Mouse (Mus musculus) right cerebral cortex, postnatal 36 days (tissue): ENCODE data around the gene Fn3krp.
A peak's percentile ranks its signal among the peaks of the same experiment; 100 is the strongest.

ENCODE experiments used
- DNase-seq, 2 experiments: peaks; one replicate each; pipeline ENCODE4 v3.0.0; 2022; ENCODE audit warnings: low spot score in 2 of 2, mixed read lengths in 1 of 2

Gene Fn3krp

GRCm38 (mm10) chr11:121420830-121421552, at the start of gene Fn3krp:
Gene Fn3krp, plus strand, starts transcription at chr11:121421401.
- peak; percentile 99 for DNase-seq

DNA sequence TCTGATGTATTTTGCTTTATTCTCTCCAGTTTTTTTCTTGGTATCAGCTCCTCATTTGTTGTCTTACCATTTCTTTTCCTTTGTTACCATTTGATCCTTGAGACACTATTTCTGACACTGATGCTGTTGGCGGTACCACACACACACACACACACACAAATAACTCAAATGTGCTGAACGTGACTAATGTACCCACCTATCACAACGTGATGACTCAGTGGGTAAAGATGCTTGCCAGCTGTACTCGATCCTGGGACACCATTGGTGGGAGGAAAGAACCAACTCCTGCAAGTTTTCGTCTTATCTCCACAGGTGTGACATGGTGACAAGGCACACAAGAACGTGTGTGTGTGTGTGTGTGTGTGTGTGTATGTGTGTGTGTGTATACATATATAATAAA, 47.9 kb upstream of the Fn3krp start:
- DNase-seq = no peak

DNA sequence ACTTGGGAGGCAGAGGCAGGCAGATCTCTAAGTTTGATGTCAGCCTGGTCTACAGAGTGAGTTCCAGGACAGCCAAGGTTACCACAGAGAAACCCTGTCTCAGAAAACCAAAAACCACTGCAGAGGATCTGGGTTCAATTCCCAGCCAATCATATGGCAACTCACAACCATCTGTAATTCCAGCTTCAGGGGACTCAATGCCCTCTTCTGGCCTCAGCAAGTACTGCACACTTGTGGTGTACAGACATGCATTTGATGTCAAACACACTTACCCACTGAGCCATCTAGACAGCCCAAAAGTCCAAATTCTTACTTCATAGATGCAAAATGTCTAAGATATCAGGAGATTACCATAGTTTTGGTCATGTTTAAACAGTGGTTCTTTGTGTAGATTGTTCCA, 42.6 kb upstream of the Fn3krp start:
- DNase-seq = no peak

- no peak for DNase-seq
Observed at GRCm38 (mm10) chr11:121380294-121380693, 40.9 kb upstream of the Fn3krp start.

DNA sequence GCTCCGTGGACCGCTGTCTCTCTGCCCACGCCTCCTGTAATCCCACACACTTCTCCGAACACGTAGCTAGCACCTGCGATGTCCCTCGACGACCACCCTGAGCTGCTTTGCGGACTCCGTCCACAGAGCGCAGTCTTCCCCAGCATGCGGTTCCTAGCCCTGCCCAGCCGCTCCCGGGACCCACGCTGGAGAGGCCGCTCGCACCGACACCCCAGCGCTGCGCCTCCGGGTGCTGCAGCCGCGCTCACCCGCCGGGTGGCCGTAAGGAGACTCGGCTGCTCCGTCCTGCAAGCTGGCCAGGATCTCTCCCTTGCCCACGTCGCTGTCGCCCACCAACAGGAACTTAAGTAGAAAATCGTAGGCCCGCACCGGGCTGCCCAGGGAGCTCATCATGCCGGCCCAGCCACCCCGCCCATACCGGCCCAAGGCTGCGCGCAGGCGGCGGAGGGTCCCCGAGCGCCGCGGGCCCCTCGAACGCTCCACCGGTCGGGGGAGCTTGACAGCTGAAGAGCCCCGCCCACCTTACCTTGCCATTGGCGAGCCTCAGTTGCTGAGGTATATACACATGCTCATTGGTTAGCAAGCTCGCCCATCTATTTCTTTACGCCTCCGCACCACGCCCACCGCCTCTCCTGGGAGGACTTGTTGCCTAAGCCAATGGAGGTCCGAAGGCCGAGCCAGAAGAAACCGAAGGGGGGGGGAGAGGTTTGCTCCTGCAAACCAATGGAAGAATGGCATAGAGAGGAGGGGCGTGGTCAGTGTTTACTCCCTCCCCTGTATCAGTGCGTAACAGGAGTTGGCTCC, 33.2 kb upstream of the Fn3krp start, which contains the start of gene Rab40b:
Gene Rab40b, minus strand, starts transcription at position 502 of the 804 bp plus-strand sequence.
- DNase-seq = peak; percentile 98

- no peak for DNase-seq
Observed at GRCm38 (mm10) chr11:121388554-121388945, 32.7 kb upstream of the Fn3krp start.

DNA sequence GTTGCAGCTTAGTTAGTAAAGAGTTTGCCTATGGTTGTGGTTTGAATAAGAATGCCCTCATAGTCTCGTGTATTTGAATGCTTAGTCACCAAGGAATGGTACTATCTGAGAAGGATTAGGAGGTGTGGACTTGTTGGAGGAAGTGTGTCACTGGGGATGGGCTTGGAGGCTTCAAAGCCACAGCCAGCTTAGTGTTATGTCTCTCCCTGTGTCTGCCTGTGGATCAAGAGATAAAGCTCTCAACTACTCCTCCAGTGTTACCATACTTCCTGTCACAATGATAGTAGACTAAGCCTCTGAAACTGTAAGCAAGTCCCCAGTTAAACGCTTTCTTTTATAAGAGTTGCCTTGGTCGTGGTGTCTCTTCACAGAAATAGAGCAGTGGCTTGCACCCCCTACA, 30.4 kb upstream of the Fn3krp start:
- no peak for DNase-seq

DNA sequence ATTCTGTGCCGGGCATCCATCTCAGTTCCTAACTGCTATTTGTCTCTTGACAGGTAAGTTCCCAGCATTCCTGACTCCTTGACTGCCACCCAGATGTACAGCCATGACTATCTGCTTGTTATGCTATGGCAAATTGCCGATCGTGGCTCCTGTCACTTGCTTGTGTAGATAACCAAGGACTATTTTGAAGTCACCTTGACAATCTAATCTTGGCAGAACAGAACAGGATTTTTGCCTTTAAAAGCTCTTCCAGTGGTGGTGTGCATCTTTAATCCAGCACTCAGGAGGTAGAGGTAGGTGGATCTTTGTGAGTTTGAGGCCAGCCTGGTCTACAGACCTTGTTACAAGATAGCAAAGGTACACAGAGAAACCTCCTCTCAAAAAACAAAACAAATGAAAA, 28.8 kb upstream of the Fn3krp start:
- no peak for DNase-seq

- peak; percentile 33 to 68 for DNase-seq
Observed at GRCm38 (mm10) chr11:121407366-121408155, 13.6 kb upstream of the Fn3krp start.

DNA sequence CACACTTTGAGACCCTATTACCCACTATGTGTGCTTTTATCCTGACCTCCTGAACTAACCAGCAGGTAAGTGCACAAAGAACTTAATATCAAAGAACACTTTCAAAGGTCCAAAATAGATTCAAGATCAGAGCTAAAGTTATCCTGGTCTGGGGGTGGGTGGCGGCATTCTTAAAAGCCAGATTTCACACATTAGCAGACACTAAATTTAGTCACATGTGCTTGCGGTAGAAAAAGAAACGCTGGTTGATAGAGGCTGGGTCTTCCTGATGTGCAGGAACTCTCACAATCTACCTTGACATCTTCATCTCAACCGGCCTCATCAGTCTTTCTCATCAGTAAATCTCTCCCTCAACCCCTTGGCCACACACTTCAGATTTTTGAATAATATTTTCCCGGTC, 6.4 kb upstream of the Fn3krp start:
- DNase-seq = no peak

DNA sequence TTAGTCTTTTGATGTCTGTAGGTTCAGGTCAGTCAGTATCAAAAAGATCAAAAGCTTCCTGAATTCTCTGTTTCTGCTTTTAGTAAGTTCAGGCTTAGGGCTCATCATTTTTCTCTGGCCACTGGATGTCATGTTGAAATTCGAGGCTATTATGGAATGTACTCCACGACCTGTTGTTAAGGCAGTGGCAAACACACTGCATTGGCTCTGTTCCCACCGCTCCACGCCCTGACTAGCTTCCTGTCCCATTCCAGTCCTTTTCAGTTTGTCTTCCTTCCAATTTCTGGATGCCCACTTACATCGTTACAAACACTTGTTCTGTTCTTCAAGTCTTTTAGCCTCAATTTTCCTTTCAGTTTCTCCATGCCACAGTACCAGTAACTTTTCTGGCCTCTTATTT, 5.8 kb upstream of the Fn3krp start:
- no peak for DNase-seq

DNA sequence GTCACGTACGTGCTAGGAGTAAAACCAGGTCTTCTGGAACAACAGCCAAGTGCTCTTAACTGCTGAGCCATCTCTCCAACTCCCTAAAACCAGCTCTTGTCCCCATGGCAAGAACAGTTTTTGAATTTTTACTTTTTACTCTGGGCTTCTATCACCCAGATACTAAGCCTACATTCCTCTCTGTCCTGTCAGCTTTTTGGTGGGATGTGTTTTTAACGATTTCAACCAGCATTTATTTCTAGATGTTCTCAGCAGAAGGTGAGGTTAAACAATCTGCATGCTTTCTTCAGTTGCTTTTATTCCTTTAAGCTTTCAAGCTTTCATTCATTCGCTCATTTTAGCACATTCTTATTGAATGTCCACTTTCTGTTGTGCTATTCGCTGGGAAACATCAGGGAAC, 3.2 kb upstream of the Fn3krp start:
- no peak for DNase-seq

- no peak for DNase-seq
Observed at GRCm38 (mm10) chr11:121418932-121419331, 2.3 kb upstream of the Fn3krp start.

- no peak for DNase-seq
Observed at GRCm38 (mm10) chr11:121420379-121420778, 822 bp upstream of the Fn3krp start.

- DNase-seq = no peak
Observed at GRCm38 (mm10) chr11:121421553-121422173, 462 bp downstream of the Fn3krp start.

DNA sequence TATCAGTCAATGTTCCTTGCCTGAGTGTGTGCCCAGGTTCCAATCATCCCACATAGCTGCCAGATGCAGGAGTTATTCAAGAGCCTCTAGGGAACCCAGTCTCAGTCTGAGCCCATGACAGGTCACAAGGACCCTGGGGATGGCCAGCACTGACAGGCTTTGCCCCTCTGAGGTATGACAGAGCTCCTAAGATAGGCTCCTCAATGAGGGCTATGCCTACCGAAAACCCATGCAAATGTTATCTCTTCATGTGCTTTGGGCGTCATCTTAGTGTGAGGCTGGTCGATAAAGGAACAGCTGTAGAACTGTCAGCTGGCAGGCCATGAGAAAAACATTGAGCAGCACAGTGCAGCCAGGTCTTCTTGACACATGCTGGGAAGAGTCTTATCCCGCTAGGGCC, 12.2 kb downstream of the Fn3krp start:
- no peak for DNase-seq

DNA sequence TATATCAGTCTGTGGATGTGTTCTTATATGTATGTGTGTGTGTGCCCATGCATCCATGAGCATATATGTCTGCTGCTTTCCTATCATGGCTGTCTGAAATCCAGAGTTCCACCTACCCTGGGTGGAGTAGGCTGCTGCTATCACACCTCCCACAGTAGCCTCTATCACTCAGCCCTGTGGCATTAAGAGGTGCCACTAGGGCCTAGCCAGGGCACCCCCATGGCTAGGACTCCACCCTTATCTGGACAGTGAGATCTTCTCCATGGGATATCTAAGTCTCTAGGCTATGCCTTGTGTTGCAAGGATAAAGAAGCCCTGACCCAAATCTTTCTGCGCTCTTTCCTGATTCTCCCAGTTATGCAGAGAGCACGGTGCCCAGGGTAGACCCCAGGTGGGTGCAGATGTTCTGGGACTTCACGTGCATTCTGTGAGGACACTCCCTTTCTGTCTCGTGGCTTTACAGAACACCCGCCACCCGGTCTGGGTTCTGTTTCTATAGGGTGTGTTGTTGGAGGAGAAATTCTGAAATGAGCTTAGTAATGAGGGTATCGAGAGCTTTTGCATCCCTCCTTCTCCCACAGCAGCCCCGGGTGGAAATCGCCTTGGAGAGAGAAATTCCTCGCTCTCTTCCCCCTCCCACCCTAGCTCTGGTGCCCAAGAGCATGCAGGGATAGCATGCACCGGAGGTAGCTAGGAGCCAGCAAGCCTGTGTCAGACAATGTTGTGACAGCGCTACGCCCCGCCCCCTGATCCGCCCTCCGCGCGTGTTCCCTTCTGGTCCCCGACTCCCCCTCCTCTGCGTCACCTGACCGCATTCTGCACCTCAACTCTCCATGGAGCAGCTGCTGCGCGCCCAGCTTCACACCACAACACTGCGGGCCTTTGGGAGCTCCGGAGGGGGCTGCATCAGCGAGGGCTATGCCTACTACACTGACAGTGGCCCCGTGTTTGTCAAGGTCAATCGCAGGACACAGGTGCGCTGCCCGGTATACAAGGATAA, 13.3 kb downstream of the Fn3krp start, which contains the start of gene Fn3k:
Gene Fn3k, plus strand, starts transcription at position 758 of the 1,000 bp plus-strand sequence.
- peak; percentile 97 for DNase-seq

GRCm38 (mm10) chr11:121437236-121437635, 16.0 kb downstream of the Fn3krp start:
- no peak for DNase-seq

- DNase-seq = no peak
Observed at GRCm38 (mm10) chr11:121439686-121440292, 18.6 kb downstream of the Fn3krp start.

DNA sequence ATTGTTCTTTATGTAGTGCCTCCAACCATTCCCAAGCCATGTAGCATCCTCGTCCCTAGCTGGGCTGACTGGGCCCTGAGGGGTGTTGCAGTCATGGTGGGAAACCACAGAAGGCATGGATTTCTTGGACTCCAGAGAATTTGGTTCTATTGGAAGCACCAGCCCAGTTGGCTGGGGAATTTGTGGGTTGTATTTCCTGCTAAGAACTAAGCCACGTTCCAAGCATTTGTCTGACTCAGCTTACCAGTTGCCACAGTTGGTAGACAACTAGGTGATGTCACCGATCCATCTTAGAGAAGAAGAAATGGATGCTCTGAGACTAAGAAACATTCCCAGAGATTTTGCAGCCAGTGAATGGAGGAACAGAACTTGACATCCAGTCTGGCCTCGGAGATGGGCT, 20.5 kb downstream of the Fn3krp start:
- DNase-seq = no peak
